Mouse (Mus musculus): Measurements from ENCODE around the gene Impad1.

Impad1 gene

DNA sequence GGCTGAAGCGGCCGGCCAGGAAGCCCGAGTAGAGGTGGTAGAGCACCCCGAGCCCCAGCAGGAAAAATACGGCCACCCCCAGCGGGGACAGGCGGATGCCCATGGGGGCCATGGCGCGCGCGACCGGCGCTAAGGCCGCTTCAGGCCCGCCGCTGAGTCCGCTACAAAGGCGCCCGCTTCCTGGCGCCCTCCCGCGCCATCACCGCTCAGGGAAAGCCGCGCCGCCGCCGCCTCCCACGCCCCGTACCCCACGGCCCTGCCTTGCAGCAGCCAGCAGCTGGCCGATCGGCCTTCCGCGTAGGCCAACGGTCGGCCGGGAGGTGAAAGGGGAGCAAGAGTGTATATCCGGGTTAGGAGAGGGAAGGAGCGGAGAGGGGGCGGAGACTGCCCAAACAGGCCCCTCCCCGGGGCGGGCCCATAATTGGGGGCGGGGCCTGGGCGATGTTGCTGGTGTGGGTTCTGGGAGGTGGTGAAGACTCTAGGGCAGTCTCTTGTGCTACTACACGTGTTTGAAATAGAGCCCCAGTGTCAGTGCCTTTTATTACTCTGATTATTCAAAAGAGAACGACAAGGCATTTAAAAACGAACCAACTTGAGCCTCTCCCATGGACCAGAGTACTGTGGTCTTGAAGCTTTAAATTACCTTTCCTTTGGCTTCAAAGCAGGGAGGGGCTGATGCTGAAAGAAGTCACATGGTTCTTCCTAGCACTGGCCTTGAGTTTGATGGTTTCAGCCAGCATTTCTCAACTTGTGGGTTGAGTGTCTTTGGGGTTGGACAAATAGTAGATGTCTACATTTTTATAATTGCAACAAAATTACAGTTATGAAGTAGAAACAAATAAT, at the start of gene Impad1:
Gene Impad1, minus strand, starts transcription at position 364 of the 843 bp plus-strand sequence.
- peak; percentile 90 for DNase-seq (ENCODE audit: low read depth)

GRCm38 (mm10) chr4:4840145-4840544, 47.0 kb upstream of the Impad1 start:
- DNase-seq (ENCODE audit: low read depth): no peak

DNA sequence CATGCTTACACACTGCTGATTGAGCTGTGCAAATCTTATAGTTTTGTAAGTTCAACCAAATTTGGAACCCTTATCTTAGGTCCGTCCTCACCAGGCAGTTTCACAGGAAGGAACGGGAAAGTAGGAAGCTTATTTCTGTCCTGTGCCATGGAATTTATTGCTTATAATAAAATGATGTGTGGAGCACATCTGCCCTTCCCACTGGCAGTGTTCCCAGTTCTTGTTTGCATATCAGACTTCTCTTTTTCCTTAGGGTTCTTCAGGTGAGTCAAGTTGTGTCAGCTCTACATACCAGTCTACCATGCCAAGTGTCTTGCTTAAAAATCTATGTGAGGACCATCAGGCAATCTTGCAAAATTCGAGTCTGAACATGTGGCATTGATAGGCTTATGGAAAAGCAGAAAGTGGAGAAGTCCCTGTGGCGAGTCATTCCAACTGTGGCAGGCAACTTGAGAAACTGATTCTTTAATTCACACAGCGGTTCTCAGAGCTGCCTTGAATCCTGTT, 40.7 kb upstream of the Impad1 start:
- DNase-seq (ENCODE audit: low read depth): no peak

DNA sequence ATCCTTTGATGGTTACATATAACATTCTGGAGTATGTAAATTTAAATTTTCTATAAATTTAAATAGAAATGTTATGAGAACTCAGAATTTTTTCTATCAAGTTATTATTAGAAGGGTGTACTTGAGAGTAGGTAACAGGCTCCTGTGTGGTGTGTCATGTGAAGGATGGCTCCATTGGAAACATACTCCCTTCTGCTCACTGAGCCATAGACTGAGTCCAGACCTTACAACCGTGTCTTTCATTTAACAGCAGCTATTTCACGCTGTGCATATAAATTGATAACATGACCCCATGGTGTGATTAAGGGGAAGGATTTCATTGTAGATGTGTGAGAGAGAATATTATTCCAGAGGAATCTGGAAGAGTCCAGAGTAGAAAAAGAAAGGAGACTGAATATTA, 35.0 kb upstream of the Impad1 start:
- DNase-seq (ENCODE audit: low read depth): no peak

DNA sequence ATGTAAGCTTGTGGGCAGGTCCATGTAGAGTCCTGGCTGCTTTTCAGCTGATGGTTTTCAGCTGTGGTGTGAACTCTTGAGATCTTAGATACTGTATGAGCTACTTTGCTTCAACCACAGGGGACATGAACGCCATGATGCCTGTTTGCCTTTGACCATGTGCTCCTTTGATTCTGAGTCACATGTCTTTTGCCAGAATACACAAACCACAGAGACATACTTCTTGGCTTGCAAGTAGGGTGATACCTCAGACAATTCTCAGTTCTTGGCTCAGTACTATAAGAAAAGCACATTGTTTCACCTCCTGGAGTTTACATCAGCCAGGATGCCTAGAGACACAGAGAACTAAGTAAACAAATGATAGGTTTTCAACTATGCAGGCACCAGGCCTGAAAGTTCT, 29.0 kb upstream of the Impad1 start:
- DNase-seq (ENCODE audit: low read depth): peak; percentile 62

DNA sequence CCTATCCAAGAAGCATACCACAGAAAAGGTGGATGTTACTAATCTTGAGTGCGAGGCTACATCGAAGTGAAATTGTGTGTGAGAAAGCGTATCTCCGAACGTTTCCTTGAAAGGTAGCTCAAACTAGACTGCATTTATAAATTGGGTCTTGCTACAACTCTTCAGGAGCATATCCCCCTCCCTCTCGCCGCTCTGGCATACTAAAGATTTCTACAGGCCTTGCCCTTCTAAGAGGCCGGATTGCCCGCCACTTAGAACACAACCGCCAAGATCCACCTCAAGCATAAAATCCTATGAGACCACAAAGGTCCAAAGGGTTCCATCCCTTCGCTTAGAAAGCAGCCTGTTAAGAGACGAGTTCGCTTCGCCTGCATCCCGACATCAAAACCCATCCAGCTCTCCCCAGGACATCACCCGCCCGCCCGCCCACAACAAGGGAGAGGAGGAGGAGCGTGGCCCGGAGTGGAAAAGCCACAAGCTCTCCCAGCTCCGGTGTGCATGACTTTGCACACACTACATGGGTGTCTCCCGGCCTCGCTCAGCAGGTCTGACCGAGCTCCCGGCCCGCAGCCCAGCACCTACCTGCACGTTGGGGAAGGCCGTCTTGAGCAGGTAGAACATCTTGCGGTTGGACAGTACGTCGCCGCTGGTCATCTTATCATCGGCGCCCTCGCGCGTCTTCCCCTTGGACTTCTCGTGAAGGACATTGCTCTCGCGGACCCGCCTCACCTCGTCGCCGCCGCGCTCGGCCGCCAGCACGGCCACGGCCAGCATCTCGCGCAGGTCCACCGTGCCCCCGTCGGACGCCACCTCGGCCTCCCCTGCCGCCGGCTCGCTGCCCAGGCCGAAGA, 789 bp downstream of the Impad1 start:
- DNase-seq (ENCODE audit: low read depth): peak; percentile 63

DNA sequence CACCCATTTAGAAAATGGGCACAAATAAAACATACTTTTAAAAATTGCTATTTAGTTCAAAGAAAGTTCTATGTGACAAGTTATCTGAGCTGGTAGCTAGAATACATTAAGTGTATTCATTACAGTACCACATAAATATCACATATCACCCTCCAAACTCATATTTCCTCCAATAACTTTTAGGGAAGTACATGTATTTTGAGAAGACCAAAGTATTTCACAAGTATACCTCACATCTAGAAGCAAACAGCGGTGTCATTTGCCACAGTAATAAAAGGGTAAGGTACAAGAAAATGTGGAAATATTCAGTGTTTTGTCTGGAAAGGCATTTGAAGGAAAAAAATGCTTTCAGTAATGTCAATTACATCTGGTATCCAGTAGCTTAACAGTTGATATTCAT, 2.0 kb downstream of the Impad1 start:
- no peak for DNase-seq (ENCODE audit: low read depth)

DNA sequence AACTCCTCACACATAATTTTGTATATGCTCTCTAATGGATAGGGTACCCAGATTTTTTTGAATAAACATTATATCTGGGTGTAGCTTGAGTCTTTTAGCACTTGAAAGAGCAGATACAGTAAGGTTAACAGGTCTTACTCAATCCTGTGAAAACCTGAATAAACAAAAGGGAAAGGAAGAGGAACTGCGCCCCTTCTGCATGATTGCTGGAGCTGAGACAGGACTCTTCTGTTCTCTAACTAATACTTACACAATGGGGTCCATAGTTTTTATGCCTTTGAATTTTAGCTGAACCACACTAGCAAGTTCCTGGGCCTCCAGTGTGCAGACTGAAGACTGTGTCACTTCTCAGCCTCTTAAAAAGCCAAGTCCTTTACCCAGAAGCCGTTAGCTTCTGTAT, 8.0 kb downstream of the Impad1 start:
- DNase-seq (ENCODE audit: low read depth): no peak

GRCm38 (mm10) chr4:4784305-4784704, 8.8 kb downstream of the Impad1 start:
- DNase-seq (ENCODE audit: low read depth): no peak

DNA sequence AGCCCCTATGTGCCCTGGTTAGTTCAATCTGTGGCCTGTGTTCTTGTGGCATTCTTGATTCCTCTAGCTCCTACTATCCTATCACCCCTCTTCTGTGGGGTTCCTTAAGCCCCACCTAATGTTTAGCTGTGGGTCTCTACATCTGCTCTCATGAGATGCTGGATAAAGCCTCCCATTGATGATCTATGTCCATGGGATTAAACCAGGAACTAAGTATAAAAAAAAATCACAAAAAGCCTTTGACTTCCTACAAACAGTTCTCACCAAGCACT, 9.5 kb downstream of the Impad1 start:
- no peak for DNase-seq (ENCODE audit: low read depth)

DNA sequence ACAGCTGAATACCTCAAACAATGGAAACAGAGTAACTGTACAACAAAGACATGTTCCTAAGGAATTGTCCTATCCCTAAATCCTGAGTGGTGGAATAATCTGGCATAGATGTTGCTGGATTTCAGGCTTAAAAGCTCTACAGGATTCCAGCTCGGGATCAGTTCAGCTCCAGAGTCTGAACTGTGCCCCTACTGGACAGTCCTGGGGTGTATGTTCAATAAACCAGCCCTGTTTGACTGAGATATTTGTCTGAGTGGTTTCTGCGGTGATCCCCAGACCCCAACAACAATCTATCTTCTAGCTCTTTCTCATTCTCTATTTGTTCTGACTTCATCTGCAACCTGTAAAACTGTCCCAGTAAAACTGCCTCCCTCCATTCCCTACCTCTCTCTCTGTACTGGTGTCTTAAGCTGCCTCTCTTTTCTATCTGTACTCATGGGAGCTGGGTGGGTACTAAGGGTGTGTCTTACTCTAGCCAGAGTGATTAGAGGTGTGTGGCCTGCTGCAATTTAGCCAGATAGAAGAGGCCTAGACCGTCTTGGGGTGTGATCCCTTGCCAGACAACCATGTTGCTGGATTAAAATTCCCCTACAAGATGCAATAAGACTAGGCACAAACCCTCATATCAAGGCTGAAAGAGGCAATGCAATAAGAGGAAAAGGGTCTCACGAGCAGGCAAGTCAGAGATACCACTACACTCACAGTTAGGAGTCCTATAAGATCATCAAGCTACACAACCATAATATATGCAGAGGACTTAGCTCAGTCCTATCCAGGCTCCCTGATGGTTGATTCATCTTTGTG, 10.1 kb downstream of the Impad1 start:
- no peak for DNase-seq (ENCODE audit: low read depth)

GRCm38 (mm10) chr4:4779265-4779770, 13.8 kb downstream of the Impad1 start:
- DNase-seq (ENCODE audit: low read depth): no peak

DNA sequence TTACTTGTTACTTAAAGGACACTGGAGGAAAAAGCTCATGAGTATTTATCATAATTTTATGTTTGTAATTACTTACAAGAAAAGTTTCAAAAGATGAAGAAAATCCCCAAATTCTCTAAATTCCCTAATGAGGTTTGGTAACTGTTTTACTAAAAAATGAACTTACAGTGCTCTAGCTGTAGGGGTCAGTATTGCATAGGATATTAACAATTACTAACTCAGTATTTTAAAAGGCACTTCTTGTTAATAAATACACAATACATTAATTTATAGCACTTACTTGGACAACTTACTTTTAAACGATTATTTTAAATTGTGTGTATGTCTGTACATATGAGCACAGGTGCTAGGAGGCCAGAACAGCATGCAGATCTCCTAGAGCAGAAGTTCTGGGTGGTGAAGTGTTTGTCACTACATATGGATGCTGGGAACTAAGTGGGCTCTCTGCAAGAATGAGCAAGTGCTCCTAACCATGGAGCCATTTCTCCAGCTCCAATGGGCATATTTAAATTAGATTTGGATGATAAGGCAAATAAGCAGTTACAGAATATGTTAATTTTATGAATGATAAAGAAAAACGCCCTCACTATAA, 21.5 kb downstream of the Impad1 start:
- peak; percentile 47 for DNase-seq (ENCODE audit: low read depth)

- DNase-seq (ENCODE audit: low read depth): no peak
Measured at GRCm38 (mm10) chr4:4765806-4766205, 27.3 kb downstream of the Impad1 start.

GRCm38 (mm10) chr4:4758376-4758775, 34.8 kb downstream of the Impad1 start:
- DNase-seq (ENCODE audit: low read depth): no peak

- DNase-seq (ENCODE audit: low read depth): peak; percentile 52
Measured at GRCm38 (mm10) chr4:4729427-4729826, 63.7 kb downstream of the Impad1 start.

DNA sequence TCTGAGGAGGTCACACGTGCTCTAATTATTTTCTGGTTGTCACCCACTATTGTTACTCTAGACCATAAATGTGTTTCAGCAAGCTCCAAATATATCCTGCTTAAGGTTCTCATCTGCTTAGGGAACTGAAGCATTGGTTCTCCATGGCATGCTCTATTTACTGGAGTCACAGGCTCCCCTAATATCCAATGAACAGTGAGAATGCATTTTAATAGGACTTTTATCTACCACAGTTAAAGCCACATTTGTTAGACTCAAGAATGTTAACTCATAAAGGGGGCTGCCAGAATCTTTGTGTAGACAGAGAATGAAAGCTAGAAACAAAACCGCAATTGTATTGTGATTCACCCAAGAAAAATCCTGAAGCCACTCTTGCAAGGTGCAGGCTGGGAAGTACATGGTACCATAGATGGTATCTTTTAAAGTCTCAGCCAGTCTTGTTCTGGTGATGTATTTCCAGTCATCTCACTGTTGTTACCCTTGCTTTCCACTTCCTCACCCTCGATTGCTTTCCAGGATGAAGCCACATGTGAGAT, 66.8 kb downstream of the Impad1 start:
- no peak for DNase-seq (ENCODE audit: low read depth)

DNA sequence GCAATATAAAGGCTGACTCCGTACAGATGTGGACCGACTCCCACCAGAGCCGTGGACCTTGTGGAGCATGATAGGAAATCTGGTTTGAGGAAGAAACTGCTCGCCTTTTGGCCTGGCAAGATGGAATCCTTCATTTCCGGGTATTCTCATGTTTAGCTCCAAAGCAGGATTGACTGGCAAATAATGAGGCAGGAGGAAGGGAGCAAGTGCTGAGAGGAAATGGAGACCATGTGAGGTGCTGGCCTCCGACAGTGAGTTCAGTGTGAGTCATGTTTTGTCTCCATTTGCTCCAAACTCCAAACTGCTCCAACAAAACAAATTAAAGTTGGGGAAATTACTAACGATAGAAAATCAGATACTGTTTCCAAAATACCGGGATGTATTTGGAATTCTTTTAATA, 69.3 kb downstream of the Impad1 start:
- DNase-seq (ENCODE audit: low read depth): peak; percentile 43

DNA sequence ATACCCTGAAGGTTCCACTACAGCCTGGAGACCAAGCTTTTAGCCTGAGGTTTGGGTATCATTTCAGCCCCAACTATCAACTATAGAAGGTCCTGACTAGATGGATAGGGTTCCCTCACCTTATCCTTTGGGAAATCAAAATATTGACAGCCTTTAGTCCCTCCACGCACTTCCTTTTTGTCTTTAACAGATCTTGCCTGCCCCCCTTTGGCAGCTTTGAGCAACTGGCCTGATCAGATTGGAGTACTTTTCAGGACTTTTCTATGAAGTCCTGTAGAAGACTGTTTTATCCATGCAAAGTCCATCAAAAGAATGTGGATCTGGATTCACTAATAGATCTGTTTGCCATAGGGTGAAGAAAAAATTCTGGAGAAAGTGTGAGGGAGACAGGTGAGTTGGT, 71.1 kb downstream of the Impad1 start:
- DNase-seq (ENCODE audit: low read depth): peak; percentile 19

DNA sequence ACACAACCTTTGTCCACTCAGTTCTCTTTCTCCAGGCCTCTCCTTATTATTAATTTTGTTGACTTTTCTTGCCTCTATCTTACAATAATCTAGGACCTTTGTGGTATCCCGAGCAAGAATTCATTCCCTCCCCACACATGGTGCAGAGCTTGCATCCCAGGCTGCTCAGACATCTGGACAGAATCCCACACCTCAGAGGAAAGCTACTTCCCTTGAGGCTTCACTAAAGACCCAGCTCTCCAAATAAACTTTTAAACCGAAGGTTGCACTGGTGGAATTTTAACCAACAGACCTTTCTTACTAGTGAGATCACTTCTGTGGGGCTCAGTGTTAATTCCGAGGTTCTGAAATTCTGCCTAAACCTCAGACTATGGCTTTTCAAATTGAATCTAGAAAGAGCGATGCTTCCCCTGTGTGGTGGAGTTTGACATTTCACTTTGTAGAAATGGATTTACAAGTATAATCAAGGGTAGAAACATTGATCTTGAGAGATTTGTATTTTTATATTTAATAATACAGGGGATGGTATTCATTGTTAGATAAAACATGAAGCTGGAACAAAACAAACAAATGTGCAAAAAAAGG, 75.3 kb downstream of the Impad1 start:
- peak; percentile 70 for DNase-seq (ENCODE audit: low read depth)
